Mouse (Mus musculus): Measurements from ENCODE around the gene Btbd1.
"Not testable (repeated sequence)": the region's sequence is repeated elsewhere in the genome, so short reads cannot be mapped to it uniquely, and the experiment has no call there.

Gene Btbd1

GRCm38 (mm10) chr7:81849214-81849613 is 20.0 kb upstream of the Btbd1 start:
- no peak for DNase-seq

- no peak for DNase-seq
Observed at GRCm38 (mm10) chr7:81847777-81848176, 18.5 kb upstream of the Btbd1 start.

GRCm38 (mm10) chr7:81847010-81847409 is 17.8 kb upstream of the Btbd1 start:
- no peak for DNase-seq

GRCm38 (mm10) chr7:81846008-81846407 is 16.8 kb upstream of the Btbd1 start:
- no peak for DNase-seq

- no peak for DNase-seq
Observed at GRCm38 (mm10) chr7:81845313-81845712, 16.1 kb upstream of the Btbd1 start.

- DNase-seq: no peak
Observed at GRCm38 (mm10) chr7:81844801-81845200, 15.6 kb upstream of the Btbd1 start.

GRCm38 (mm10) chr7:81843903-81844302 is 14.7 kb upstream of the Btbd1 start:
- DNase-seq: no peak

GRCm38 (mm10) chr7:81842998-81843397 is 13.8 kb upstream of the Btbd1 start:
- DNase-seq: no peak

GRCm38 (mm10) chr7:81842141-81842540 is 12.9 kb upstream of the Btbd1 start:
- DNase-seq: no peak

GRCm38 (mm10) chr7:81841439-81841838 is 12.2 kb upstream of the Btbd1 start:
- no peak for DNase-seq

- DNase-seq: no peak
Observed at GRCm38 (mm10) chr7:81840661-81841181, 11.5 kb upstream of the Btbd1 start.

- no peak for DNase-seq
Observed at GRCm38 (mm10) chr7:81839746-81840145, 10.5 kb upstream of the Btbd1 start.

GRCm38 (mm10) chr7:81837771-81838170 is 8.5 kb upstream of the Btbd1 start:
- DNase-seq: not testable (repeated sequence)

GRCm38 (mm10) chr7:81835430-81835829 is 6.2 kb upstream of the Btbd1 start:
- no peak for DNase-seq

- DNase-seq: peak; percentile 17 to 18
Observed at GRCm38 (mm10) chr7:81834847-81835246, 5.6 kb upstream of the Btbd1 start.

- DNase-seq: peak in 1 of 2 experiments; percentile 58
Observed at GRCm38 (mm10) chr7:81828681-81829378, 401 bp downstream of the Btbd1 start.

- no peak for DNase-seq
Observed at GRCm38 (mm10) chr7:81827806-81828667, 1.2 kb downstream of the Btbd1 start.

GRCm38 (mm10) chr7:81825381-81825780 is 3.9 kb downstream of the Btbd1 start:
- no peak for DNase-seq

GRCm38 (mm10) chr7:81824906-81825305 is 4.3 kb downstream of the Btbd1 start:
- no peak for DNase-seq

- DNase-seq: no peak
Observed at GRCm38 (mm10) chr7:81806067-81806466, 23.2 kb downstream of the Btbd1 start.

- peak; percentile 82 to 85 for DNase-seq
Observed at GRCm38 (mm10) chr7:81789095-81789757, 40.0 kb downstream of the Btbd1 start, which contains the start of gene 3110040N11Rik. Gene 3110040N11Rik (minus strand): TSS chr7:81789478.

- peak; percentile 12 to 16 for DNase-seq
Observed at GRCm38 (mm10) chr7:81788536-81788935, 40.7 kb downstream of the Btbd1 start.

GRCm38 (mm10) chr7:81777667-81778218 is 51.5 kb downstream of the Btbd1 start:
- no peak for DNase-seq
